Mouse (Mus musculus): Measurements from ENCODE around the gene Fgfr2.

Gene Fgfr2

DNA sequence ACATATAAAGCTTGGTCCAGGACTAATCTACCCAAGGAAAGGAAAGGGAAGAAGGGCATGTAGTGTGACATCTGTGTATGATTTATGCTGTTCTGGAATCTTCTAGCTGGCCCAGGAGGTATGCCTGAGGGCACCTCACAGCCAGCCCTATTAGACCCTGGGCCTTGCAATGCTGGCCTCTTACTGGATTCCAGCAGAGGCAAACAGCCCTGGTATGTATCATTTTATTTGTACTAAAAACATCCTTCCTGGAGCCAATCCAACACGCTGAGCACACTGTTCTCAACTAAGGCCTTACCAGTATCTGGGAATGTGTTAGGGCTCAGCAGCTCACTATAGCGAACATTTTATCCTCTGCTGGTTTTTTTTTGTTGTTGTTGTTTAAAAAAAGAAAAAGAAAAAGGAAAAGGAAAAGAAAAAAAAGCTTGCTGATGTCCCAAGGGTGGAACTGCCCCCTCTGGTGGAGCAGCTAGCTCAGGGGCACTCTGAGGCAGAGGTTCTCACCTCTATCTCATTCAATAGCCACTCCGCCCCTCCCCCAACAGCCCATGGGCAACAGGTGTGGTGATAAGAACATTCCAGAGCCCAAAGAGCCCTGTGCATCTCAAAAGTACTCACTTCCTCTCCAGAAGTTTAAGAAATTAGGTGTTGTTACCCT, 82.3 kb downstream of the Fgfr2 start:
- DNase-seq (ENCODE audit: low spot score) = no peak

DNA sequence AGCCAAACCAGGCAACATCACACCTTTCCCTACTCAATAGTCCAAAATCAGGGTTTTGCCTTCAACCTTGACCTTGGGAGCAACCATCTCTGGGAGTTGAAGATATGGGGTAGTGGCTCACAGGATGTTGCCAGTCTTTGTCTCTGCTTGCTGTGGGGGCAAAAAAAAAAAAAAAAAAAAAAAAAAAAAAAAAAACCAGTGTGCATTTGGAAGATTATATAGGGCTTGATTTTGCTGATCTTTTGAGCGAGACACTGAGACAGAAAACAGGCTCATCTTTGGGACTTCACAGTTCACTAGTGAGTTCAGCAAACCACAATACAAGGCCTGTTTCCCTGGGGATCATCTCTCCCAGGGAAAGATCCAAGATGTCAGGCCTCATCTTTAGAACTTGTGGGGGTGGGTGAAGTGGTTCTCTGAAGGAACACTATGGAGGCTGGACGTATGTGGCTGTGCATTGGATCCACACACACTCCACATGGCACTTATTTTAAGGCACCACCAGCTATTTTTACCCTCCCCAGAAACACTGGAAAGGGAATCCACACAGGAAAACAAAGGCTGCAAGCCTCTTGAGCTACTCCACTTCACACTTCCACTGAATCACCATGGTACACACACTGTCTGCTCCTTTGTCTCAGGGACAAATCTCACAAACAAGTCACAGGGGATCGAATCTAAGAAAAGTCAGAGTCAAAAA, 83.4 kb downstream of the Fgfr2 start:
- DNase-seq (ENCODE audit: low spot score) = no peak

DNA sequence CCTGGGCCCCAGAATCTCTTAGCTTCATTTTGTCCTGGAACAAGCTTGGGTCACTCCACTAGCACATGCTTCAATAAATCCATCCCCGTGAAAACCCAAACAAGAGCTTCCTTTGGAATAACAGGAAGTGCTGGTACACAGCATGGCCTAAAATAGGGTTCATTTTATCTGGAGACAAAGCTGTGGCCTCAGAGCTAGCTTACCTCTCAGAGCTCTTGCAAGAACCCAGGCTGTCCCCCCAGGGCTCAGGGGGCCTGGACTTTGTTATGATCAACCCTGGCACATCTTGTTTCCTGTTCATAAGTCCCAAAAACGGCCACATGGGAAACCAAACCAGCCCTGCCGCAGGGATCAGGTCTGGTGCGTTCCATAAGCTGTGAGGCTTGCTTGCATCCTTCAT, 85.5 kb downstream of the Fgfr2 start:
- no peak for DNase-seq (ENCODE audit: low spot score)

DNA sequence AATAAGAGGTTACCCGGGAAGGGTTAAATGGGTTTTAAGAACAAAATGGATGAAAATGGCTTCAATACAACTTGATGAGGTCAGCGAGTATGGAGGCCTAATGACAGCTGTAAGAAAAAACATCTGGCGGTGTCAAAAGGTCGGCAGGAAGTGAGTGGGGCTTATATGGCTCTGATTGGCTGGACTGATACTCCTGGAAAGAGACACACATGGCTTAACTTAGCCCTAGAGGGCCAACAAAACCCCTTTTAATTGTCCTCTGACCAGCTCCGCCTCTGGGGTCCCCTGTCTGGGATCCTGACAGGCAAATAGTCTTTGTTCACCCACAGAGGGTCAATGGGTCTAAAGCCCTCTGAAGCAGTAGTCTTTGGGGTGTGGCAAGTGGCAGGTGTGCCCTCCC, 85.9 kb downstream of the Fgfr2 start:
- DNase-seq (ENCODE audit: low spot score) = no peak

DNA sequence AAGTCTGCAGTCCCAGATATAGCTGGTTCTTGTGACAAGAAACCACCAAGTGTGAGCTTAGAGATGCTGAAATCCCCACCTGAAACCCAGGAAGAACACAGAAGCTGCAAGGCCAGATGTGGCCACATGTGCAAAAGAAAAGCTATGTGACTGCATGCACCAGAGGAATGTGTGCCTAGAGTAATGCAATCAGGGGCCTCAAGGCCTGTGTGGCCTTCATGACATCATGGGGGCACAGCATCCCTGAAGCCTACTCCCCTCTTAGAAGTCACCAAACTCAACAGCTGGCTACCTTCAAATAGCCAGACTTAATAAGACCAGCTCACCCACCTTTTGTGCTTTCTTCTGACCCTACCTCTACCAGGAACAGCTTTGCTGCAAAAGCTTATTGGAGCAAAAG, 87.2 kb downstream of the Fgfr2 start:
- no peak for DNase-seq (ENCODE audit: low spot score)

DNA sequence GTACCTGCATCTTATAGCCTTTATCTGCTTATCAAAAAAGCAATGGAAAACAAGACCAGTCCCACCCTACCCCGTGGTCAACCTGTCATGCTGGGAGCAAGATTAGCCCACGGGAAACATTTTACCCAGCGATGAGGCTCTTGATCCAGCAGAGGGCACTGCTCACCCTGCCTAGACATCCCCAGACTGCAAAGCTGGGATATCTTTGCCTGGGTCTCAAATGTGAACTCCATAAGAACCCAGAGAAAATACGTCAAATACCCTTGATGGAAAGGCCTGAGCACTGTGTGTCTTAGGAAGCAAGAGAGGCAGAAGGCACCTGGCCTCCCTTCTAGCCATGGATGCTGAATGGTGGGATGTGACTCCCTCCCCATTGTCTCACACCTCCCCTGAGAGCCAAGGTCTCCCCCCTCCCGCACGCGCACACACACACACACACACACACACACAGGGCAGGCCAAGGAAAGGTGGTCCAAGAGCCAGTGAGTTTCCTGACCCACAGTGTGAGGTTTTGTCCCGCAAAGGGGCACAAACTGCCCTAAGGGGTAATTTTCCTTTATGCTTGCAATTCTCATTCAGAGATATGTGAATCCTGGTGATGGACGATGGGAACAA, 90.5 kb downstream of the Fgfr2 start:
- no peak for DNase-seq (ENCODE audit: low spot score)

DNA sequence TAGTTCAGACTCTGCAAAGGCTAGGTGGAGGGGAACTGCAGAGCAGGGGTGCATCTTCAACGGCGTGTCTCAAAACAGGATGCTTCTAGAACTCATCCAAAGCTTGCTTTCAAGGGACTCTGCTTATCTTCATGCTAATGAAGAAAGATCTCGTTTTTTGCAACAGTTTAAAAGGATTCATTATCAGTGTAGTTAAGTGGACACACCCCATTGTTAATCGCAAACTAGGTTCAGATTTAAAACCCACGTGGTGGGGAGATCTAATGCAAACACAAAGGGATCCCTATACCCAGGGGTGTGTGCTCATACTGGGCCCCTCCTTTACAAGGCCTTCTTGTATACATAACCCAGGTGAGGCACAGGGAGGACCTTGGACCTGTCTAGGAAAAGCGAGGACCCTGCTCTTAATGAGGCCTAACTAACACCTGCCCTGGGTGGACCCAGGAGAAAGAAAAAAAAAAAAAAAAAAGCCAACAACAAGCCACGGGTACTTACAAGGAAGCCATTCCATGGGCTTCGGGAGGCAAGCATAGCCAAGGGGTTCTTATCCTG, 93.6 kb downstream of the Fgfr2 start:
- no peak for DNase-seq (ENCODE audit: low spot score)

DNA sequence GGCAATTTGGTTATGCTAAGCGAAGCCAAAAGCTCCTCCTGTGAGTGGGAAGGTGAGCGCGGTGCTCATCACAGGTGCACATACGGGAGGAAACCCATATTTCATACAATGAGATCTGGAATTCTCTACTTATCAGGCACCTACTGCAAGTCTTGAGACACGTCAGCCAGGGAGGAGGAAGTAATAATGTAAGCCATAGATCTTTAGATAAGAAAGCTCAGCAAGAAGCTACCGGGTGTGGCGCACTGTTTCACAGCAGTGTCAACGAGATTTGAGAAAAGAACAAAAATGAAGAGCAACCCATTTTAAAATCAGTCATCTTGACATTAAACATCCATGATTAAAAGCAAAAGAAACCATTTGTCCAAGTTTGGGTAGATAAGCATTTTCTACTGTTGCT, 94.1 kb downstream of the Fgfr2 start:
- DNase-seq (ENCODE audit: low spot score) = no peak

DNA sequence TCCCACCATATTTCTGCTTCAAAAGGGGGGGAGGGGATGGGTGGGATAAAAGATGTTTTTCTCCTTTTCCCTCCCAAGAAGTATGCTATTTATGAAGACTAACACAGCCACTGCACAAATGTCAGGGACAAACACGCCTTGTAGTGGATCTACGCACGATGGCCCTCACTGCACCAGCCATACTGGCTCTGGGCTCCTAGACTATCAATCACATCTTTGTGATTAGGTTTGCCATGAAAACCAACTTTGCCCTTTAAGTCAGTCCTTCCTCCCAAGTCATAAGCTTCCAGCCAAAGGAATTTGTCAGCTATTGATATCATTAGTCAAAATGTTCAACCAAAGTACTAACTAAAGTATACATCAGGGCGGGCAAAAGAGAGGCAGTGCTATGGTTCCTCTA, 95.2 kb downstream of the Fgfr2 start:
- no peak for DNase-seq (ENCODE audit: low spot score)

DNA sequence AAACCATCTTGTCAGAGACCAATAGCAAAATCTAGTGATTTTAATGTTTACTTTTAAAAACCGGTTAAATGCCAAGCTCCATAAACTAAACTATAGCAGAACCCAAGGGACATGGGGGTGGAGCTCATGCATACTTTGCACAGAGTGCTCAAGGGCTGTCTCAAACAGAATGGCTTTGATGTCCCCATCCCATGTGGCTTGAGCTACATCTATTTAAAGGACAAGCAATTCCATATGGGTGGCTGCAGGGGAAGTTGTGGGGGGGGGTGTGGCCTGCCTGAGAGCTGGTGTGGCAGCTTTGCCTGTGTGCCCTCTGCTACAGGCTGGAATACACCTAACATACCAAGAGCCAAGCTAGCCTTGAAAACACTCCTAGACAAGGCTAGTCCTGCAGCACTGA, 98.5 kb downstream of the Fgfr2 start:
- DNase-seq (ENCODE audit: low spot score) = no peak

DNA sequence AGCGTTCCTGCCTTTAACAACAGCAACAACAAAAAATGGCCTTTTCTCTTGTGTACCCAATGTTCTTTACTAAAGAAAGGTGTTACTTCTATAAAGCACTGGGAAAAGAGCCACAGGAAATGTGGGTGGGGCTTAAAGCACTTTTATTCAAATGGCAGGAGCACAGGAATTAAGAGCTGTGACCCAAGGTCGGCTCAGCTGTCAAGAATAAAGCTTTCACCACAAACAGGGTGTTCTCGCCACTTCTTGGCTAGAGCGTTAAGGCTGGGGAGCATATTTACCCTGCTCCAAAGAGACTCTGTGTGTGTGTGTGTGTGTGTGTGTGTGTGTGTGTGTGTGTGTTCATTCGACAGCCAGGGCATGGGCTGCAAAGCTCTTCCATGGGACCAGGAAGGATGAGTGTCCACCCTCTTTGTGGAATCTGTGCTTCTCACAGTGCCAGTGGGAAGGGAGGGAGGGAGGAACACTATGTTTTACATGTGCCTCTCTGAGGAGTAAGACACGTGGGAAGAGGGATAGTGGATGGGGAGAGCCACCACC, 103.6 kb downstream of the Fgfr2 start:
- DNase-seq (ENCODE audit: low spot score) = no peak

DNA sequence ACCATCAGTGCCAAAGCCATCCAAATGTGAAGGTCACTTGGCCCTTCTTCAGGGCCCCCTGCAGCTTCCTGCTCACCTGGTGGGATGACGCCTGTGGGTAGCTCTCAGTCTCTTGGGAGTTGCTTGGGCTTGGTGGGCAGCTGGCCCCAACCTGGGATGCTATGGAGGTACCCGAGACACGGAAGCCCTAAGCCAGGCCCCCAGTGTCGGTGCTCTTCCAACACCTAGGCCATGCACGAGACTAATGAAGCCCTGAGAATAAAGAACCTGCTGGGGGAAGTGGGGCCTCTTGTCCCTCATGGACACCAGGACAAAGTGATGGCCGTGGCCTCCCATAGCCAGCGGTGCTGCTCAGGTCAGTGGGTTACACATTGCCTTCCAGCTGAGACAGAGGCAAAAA, 104.2 kb downstream of the Fgfr2 start:
- no peak for DNase-seq (ENCODE audit: low spot score)

DNA sequence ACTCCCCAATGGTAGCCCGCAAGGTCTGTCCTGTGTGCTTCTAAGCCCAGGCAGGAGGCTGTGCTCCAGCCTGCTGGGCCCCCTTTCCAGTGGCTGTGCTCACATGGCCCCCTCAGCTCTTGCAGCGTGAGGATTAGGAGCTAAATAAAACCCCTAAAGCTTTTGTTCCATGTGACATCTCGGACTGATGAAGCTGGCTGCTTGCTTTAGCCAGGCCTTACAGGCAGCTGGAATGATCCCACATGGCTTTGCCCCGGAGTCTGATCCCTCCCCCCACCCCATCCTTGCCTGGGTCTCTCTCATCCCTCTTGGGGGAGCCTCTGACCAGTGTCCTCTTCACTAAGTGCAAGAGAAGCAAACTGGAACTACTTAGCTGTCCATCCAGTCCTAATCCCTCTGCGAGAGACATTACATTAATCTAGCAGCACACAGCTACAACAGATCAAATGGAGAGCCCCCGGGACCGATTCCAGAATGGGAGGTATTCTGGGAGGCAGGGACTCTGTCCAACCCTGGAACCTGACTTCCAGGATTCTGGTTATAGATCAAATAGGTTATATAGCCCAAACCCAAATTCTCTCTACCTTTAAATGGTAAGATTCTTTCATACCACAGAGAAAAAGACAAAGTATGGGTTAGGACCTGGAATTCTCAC, 107.6 kb downstream of the Fgfr2 start:
- no peak for DNase-seq (ENCODE audit: low spot score)

DNA sequence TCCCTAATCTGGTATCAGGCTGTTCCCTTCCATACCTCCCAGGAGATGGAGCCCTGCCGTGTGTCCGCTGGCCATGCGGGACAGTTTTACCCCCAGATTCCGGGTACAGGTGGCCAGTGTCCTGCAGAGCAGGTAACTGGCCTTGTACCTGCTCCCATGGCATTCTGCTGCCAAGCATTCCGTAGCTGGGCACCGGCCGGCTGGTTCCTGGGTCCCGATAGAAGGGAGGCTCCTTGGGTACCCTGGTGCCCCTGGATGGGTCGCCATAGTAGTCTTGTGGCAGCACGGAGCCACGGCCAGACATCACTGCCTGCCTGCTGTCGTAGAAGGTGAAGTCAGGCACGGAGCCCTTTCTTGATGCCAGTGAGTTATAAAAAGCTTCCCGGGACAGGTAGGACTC, 108.5 kb downstream of the Fgfr2 start:
- DNase-seq (ENCODE audit: low spot score) = no peak

DNA sequence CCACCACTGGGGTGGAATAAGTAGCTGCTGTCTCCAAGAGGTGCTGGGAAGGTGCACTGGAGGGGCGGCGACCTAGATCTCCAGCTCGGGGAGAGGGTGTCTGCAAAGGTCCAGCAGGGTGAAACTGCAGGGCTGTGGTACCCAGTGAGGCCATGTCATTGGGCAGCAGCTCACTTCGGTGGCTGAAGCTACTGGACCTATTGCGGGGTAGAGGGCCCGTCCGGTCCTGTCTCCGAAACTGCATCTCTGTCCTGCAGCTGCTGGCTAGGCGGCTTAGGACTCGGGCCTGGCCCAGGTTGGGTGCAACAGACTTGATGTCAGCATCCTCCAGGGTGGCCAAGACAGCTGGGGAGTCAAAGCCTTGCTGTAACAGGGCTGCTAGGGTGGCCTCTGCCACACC, 109.2 kb downstream of the Fgfr2 start:
- DNase-seq (ENCODE audit: low spot score) = no peak

DNA sequence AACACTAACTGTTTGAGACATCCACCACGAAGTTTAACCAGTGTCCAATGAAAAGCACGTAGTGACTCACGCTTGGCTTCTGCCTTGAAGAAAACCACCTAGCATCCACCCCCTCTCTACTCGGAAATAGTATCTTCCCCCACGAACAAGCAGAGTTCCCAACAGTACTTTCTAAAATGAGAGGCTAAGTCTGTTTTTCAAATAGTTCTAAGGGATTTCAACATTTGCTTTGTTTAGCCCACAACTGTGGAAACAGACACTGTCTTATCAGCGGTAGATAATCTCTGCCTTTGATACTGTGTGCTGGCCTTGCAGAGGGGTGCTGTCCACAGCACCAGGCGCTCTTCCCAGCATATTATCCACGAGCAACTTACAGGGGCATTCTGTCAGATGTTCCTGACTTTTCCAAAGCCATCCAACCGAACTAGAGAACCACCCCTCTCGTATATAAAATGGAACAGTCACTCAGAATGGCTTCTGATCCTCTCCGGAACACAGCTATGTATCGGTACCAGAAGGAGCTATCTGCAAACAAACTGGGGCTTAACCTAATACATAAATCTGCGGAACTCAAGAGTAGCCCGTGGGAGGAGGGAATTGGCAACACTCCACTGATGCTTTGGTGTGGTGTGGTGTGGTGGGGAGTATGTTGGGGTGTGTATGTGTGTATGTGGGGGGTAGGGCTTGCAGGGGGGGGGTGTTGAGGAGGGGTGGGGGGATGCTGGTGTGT, 110.3 kb downstream of the Fgfr2 start:
- DNase-seq (ENCODE audit: low spot score) = no peak

DNA sequence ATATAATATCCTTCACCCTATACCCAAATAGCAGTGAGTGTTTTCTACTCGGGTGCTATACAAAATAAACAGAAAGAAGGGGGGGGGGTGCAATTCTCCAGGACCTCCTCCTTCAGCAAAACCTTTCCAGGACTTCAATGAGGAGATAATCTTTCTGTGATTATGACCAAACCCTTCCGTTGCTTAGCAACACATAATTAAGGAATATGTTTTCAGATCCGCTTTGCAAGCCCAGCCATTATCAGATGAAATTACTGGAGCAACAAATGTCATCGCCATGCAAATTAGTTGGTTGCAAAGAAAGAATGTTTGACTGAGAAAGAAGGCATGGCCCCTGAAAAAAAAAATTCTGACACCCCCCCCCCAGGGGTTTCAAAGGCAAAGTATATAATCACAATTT, 111.5 kb downstream of the Fgfr2 start:
- DNase-seq (ENCODE audit: low spot score) = no peak

DNA sequence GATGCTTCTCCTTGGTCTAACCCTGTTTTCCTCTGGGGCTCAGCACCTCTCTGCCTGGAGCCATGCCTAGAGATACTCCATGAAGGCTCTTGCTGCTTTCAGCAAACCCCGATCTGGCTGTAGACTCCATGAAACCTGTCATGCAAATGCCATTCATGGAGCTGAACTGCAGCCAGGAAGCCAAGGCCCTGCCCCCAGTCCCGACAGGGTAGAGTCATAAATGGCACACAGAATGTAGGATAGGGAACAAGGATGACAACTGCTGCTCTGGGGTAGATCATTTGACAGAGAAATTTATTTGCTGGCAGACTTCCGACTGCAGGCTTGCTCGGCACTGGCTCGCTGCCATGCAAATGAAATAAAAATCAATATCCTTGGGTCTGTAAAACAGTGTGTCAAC, 112.0 kb downstream of the Fgfr2 start:
- no peak for DNase-seq (ENCODE audit: low spot score)

DNA sequence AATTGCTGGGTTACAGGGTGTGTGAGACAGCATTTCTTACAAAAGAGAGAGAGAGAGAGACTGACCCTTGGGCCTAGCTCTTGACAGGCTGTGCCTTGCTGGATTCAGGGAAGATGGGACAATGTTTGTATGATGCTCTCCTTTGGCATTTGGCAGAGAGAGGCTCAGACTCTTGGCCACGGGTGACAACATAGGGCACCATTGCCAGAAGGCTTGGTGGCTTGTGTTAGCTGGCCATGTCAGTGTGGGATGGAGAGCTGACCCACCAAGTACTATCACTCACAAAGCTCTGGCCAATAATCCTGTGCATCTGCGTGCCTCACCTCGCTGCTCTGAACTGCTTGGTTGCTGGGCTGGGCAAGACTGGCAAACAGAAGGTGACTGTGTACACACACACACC, 112.7 kb downstream of the Fgfr2 start:
- DNase-seq (ENCODE audit: low spot score) = no peak

DNA sequence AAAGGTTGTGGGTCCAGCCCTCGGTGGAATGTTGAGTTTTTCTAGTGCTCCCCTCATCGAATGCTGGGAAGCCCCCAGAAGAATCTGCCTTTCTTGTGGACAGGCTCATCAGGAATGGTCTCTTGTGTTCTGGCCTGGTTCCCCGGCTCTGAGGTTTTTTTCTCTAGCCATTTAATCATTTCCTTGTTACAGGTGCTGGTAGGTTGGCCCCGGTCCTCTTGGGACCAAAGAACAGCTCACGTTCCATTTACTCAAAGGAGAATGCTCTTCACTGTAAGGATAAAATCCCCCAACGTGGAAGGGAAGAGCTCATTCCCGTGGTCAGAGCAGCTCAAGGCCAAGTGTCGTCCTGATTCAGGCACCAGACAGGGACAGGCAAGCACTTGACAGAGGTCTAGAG, 113.5 kb downstream of the Fgfr2 start:
- no peak for DNase-seq (ENCODE audit: low spot score)

DNA sequence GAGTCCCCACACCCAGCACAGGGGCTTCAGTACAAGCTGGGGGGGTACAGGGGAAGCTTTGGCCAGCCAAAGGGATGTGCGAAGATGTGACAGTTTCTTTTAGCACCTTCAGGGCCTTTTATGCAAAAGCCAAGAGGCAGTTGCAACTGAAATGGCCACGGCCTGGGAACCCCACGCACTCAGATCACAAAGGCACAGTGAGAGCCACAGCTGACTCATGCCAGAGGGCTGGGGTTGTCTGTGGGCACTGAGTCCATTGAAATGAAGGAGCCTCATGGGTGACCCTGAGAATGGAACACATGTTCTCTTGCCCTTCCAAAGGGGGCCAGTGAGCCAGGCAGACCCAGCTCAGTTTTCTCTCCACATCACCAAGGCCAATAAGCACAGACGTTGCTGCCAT, 114.5 kb downstream of the Fgfr2 start:
- no peak for DNase-seq (ENCODE audit: low spot score)

DNA sequence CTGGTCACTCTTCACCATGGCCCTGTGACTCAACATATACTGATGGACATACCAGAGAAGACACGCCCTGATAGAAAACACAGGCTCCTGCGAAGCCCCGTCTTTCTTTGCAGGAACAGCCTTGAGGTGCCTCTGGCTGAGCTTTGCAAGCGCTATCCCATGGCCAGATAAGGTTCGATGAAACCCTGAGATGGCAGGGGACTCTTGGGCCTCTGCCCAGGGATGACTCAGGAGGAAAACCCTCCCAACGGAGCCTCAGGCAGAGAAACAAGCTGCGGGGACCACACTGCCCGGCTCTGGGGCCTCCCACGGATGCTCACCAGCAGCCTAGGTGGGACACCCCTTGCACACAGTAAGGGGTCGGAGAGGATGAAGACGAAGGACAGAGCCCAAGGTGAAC, 115.8 kb downstream of the Fgfr2 start:
- no peak for DNase-seq (ENCODE audit: low spot score)

All from spleen, adult 12 weeks (tissue).